Mouse (Mus musculus) embryonic fibroblast, embryonic 13.5 days (primary cell): ENCODE measurements around the gene Krtap5-4.
"Not testable (repeated sequence)": the region's sequence is repeated elsewhere in the genome, so short reads cannot be mapped to it uniquely, and the experiment has no call there.

ENCODE experiments used
- CTCF ChIP-seq: IDR thresholded peaks from 2 replicates; pipeline ENCODE4 v1.5.1; 2011; ENCODE audit warnings: mild to moderate bottlenecking, control low read depth, low read length, moderate library complexity, borderline replicate concordance; ENCODE audit not compliant: insufficient read depth
- POLR2A ChIP-seq: IDR thresholded peaks from 2 replicates; pipeline ENCODE4 v1.6.1; 2011; ENCODE audit warnings: low read depth, mild to moderate bottlenecking, control low read depth, low read length, moderate library complexity

- not testable (repeated sequence) for TF ChIP-seq POLR2A, CTCF
These were observed 17.3 kb upstream of the Krtap5-4 start for GRCm38 (mm10) chr7:142285910-142286612.
